Mouse (Mus musculus) kidney, postnatal 14 days (tissue): Measurements from ENCODE around the gene Rapgef5.

ENCODE experiments used
- DNase-seq: peaks from one replicate; pipeline ENCODE4 v3.0.0; 2022; ENCODE audit warnings: mixed read lengths

Rapgef5 gene

DNA sequence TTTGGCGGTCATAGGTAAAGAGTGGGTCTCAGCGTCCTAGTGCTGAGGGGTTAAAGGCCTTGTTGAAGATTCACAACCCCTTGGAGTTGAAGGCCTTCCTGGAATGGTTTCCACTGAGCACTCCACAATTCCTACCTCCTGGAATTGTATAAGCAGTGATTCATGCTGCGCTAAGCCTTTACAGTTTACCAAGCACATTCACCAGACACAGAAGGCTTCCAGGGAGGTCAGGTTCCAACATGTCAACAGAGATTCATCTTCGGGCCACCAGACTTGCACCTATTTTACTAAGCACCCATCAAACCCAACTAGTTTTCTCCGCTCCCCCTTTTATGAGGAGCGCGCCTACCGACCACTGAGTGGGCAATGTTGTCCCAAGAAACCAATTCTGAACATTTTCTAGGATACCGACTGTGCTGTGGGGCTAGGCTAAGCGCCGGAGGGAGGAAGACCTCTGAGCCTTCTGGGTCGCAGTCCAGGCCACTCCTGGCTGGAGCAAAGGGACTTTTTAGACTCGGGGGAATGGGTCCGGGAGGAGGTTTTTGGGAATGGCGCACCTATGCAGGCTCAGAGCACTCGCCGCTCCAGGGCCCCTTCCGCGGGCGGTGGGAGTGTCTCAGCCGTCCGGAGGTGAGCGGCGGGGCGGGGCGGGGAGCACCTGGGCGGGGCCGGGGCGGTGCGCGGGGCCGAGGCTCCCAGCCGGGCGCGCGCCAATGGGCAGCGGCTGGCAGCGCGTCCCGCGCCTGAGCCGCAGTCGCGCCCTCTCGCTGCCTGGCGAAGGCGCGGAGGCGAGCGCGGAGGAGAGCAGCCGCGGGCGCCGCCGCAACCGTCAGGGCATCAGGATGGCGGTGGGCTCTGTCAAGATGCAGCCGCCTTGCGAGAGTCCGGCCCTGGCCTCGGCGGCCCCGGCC, 17.2 kb downstream of the Rapgef5 start:
- peak; percentile 76 for DNase-seq

DNA sequence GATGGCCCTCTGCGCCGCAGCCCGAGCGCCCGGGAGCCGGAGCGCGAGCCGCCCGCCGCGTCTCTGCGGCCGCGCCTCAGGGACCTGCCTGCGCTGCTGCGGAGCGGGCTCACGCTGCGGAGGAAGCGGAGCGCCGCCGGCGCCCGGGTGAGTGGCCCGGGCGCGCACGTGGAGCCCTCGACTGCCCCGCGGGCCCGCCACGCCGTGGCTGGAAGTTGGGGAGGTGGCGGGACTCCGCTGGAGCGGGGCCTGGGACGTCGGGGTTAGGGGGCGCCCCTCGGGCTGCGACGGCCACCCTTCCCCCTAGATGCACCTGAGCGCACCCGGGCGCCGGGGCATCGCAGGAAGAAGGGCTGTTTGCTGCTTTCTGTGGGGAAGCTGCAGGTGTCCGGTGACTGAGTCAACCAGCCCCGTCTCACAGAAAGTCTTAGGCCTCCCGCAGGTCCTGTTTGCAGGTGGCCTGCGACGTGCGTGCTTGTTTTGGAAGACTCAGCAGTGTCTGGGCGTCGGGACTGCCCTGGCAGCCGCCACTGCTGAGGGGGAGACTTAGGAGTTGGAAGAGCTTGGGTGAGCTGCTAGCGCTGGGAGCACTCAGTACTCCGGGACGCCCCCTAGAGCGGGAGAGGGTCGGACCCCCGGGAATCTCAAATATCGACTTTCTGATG, 17.9 kb downstream of the Rapgef5 start:
- DNase-seq = peak; percentile 43

DNA sequence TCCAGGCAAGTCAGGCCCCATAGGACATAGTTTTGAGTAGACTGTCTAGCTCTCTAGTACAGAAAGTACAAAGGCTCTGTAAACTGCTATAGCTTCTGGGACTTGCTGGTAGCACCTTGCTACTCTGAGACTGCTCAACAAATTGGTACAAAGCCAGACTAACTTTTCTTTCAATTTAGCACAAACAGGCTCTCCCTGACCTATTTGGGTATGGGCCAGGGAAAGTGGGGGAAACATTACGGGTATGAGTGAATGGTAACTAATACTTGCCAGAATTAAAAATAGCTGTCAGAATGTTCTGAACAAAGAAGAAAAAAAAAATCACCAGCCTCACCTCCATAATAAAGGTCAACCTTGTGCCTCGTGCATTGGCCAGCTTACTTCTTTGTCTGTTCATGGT, 24.1 kb downstream of the Rapgef5 start:
- peak; percentile 36 for DNase-seq

DNA sequence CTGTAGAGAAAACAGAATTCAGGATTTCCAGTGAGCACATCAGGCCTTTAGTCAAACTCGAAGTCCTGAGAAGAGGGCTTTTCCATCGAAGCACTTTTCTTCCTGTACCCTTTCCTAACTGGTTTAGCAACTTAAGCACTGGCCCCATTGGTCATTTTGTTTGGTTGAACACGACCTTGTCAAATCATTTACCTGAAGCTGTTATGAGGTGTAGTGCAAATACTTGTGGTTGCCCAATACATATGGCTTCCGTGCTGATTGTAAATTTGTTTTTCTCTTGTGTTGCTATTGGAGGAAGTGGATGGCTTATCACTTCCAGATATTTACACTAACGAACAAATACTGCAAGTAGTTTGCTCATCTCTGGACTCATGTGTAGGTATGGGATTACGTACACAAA, 29.0 kb downstream of the Rapgef5 start:
- no peak for DNase-seq

DNA sequence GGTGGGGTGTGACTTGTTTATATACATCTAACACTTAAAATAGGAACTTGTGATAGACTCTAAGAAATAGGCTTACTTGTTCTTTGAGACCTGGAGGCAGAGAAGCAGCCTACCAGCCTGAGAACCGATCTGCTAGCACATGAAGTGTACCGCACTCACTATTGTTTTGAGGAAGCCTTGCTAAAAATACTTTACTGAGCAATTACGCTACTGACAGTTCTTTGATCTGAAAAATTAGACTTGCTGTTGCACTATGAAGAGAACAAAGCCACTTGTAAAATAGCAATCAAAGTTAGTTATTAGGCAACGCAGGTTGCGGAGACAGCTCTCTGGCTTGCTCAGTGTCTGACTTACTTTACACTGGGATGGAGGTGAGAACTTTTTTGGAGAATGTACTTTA, 37.1 kb downstream of the Rapgef5 start:
- no peak for DNase-seq

DNA sequence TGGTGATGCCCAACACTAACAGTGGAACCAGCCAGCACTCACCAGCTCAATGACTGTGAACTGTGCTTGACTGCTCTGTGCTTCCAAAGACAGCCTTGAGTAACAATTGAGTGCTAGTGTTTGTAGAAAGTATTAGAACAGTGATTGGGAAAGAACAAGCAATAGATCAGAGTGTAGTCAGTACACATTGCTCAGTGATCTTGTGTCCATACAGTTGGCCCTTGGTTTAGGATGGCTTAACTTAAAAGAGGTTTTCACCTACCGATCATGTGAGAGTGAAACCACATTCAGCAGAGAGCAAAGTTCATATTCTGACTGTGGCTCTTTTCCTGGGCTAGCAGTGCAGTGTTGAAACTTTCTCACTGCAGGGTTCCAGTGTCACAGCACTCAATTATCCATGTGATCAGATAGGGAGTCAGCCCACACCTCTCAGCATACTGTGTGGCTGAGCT, 38.4 kb downstream of the Rapgef5 start:
- no peak for DNase-seq

DNA sequence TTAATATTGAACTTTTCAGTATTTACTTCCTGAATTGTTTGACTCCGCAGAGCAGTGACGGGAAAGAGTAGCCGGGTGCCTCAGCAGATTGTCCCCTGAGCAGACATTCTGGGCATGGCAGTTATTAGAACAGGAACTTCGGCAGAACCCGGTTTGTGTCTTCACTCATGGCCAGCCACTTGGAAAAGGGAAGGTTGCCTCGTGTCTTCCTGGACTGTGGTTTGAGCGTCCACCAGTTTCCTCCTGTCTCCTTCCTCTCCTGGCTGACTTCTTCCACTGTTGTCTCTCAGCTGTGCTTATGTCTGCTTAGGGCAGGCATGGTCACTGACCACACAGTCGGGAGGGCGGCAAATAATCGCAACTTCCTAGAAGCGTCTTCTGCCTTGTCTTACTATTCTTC, 44.2 kb downstream of the Rapgef5 start:
- DNase-seq = peak; percentile 20

DNA sequence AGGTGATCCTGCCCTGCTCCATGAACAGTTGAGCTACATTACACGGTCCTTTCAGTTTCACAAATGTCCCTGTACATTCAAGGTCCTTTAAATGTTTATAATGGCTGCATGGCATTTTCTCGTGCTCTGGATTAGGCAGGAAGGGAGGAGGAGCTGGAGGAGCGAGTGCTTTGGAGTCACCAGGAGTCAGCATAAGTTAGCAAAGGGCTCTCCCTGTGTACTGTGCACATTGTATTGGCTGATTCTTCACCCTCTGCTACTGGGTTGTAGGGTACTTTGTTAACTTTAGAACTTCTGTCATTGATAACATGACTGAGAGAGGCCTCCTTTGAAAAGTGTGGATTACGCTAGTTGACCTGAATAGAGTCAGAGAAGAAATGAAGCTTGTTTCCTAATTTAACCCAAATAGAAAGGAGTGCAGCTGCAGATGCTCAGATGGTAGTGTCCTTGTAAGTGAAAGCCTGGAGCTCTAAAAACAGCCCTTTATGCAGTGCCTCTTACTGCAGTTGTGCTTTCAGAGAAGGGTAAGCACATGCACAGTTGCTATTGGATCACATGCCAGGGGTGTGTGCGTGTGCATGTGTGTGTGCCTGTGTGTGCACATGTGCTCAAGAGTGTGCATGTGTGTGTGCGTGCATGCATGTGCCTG, 45.3 kb downstream of the Rapgef5 start:
- no peak for DNase-seq

DNA sequence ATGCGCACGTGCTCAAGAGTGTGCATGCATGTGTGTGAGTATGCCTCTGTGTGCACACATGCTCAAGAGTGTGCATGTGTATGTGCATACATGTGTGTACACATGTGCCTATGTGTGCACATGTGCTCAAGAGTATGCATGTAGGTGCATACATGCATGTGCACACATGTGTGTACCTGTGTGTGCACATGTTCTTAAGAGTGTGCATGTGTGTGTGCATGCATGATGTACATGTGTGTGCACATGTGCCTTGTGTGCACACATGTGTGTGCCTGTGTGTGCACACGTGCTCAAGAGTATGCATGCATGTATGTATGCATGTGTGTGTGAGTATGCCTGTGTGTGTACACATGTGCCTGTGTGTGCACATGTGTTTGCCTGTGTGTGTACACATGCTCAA, 45.8 kb downstream of the Rapgef5 start:
- no peak for DNase-seq

DNA sequence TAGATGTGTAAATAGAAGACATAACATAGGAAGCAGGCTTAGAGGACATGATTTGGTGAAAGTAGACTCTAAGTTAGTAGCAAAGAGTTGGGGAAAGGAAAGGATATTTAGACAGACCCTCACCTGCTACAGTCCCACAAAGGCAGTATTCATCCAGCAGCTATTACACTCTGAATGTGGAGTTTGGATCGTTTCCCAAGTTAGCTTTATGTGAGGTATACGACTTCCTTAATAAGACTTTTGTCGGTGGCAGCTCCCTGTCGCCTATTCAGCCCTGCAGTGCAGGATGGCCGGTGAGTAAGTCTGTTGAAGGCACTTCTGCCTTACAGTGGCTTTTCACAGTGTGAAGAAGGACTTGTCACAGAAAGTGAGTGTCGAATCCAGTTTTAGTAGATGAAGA, 47.6 kb downstream of the Rapgef5 start:
- DNase-seq = no peak

DNA sequence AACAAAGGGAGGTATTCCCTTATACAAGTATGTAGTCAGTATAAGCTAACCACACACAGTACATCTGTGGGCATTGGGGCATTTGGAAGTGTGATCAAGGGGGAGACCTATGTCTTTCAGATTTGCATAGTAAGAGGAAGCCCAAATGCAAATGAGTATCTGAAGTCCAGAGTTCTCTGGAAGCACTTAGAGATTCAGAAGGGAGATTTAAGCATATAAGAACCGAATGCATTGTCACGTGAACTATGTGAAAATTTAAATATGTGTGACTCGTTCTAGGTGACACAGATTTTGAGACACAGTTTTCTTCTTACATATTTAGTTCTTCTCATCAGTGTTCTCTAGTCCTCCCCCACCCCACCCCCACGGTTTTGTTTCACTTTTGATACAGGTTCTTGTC, 50.0 kb downstream of the Rapgef5 start:
- no peak for DNase-seq

DNA sequence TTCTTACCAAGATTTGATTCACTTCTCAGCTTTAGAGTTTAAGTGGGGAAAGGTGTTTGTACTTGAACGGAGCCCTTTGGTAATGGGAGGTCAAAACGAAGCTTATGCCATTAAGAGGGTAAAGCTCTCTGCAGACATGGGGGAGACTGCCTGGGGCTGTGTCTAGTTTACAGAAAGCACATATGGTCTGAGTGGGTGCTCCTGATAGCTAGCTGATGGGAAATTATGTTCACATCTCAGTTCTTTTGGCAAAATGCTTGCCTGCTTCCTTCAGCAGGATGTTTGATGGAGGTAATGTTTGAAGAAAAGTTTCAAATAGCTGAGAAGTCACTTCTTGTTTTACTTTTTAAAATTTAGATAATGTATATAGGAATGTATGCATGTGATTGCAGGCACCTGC, 53.4 kb downstream of the Rapgef5 start:
- DNase-seq = no peak

DNA sequence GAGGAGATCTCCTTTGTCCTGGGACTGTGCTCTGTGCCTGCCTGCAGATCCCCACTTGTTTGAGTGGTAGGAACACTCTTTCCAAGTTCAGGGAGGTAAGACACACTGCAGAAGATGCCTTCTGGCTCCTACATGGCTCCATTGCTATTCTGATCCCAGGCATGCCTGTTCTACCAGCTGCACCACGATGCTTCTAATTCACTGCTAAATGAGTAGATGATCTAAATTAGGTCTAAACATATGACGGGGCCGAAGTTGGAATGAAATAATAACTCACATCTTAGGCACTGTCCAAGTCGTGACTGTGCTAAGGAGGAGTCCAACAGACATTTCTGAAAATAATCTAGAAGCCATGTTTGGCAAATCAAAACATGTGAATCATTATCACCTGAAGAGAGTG, 68.0 kb downstream of the Rapgef5 start:
- no peak for DNase-seq

DNA sequence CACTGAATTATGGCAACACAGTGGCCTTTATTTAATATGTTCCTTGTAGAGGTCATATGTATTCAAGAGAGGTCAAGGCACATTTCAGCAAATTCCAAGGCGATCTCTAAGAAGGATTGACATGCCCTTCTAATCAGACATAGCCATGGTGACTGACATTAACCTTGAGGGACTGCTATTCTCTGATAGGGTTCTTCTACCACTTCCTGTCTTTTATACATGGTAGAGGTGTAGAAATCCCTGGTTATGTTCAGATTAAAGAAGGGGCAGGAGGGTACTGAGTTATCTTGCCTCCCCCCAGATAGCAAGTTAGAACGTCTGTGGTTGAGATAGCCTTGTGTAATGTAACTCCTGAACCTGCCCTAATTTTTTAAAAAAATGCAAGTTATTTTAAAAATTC, 69.1 kb downstream of the Rapgef5 start:
- DNase-seq = no peak

DNA sequence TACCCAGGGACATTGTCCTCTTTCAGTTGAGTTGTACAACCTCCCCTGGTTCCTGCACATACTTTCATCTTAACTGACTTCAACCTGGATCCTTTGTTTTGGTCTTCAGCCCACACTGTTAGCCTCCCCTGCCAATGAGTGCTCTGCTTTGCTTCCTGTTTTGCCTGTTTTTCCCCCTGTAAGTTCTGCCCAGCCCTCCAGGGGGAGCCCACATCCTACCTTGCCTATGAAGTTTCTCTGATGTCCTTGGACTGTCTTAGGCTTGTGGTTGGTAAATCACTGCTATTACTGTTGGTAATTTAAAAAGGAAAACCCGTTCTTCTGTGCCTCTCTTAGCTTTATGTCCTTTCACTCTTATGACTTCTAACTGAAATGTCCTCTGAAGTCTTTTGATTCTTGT, 69.8 kb downstream of the Rapgef5 start:
- peak; percentile 82 for DNase-seq

DNA sequence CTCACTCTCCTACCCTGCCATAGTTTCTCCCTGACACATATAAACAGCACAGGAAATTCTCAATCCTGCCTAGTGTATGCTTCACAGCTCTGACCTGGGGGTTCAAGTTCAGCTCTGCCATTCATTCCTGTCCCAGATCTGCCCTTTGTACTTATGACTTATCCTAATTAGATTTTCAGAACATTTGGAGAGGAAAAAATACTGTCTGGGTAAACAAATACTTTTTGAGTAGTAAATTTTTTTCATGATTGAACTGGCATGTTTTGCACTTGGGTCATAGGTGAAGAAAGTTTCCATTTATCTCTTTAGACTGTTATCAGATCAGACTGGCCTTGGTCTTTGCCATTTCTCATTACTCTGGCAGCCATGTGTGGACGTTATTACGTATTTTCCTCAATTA, 72.9 kb downstream of the Rapgef5 start:
- DNase-seq = peak; percentile 41

DNA sequence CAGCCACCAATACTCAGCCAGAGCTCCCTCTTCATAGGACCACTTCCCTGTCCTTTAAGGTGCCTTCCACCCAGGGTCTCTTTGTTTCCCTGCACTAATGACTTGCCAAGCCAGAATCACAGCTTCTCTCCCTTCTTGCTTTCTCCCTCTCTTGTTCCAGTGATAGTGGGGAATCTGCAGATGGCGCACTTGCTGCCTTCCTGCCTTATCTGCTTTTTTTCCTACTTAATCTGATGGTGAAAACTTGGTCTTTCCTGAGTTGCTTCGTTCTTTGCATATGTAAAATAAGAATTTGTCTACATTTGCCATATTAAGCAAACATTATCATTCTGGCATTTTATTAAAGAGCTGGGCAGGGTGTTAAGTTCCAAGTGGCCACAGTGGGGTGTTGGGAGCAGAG, 75.7 kb downstream of the Rapgef5 start:
- peak; percentile 24 for DNase-seq

DNA sequence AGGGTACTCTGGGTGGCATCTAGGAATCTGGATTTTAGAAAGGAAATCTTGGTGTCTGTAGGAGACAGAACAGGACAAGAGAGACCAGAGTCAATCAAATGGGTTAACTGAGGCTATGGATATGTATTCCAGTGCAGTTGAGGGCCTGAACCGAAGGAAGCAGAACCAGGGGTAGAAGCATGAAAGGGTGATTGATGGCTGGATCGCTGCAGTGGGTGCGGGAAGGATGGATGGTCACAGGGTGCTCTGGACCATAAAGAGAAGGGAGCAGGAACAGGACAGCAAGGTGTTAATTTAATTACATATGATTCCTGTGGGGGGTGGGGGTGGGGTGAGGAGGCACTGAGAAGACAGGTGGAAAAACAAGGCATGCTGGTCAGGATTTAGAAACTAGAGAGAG, 76.3 kb downstream of the Rapgef5 start:
- DNase-seq = no peak

DNA sequence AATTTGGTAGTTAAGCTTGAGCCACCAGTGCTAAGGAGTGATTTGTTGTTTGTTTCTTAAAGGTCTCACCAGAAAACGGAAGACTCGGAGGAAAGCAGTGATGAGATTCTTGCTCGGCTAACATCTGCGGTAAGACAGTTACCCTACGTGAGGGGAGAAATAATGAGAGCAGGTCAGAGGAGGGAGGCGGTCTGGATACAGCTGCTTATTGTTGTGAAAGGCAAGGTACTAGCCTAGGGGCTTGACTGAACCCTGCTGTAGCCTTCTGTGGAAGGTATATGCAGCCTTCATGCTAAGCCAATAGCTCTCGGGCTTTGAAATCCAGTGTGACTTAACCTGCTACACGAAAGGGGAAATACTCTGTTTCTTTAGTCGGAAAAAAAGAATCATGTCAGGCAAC, 78.9 kb downstream of the Rapgef5 start:
- DNase-seq = no peak

DNA sequence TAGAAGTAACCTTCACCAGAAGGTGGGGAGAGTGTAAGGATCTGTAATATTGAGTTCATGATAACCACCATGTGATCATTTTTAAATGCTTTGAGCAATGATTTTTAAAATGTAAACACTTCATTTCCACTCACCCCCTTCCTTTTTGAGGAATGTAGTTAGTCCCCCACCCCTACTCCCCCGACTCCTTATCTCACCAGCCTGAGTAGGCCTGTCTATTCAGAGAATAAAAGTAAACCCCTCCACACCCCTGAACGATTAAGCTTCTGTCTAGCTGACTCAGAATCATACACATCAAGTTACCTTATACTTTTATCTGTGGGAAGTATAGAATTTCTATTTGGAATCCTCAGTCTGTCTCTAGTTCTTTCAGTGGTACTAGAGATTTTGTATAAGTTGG, 81.9 kb downstream of the Rapgef5 start:
- no peak for DNase-seq

DNA sequence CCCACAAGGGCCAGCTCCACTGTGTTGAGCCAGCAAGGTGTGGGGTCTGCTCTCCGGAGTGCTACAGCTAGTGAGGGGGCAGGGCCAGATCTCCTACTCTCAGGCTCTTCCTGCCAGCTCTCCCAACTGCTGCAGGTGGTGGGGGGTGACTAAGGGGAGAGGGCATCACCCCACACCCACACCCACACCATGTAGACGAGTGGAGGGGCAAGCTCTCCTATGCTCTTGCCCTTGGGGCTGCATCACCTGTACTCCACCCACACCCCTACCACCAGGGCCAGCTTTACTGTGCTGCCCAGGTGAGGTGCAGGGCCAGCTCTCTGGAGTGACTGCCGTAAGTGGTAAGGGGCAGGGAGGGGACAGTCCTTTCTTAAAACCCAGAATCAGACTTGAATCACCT, 89.7 kb downstream of the Rapgef5 start:
- no peak for DNase-seq

DNA sequence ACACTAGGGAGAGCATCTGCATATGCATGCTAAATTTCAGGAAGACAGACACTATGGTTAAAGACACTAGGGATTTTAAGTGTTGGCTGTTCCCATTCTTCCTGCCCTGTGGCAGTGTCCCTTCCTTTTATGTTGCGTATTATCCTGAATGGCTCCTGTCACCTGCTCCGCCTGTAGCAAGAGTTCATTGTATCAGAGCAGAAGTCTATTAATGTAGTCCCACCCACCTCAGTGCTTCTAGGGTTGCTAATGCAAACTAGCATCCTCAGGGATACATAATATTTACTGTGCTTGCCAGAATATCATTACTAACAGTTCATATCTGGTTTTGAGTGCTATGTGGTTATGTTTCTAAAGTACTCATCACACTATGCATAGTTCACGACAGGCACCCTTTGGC, 96.4 kb downstream of the Rapgef5 start:
- no peak for DNase-seq

DNA sequence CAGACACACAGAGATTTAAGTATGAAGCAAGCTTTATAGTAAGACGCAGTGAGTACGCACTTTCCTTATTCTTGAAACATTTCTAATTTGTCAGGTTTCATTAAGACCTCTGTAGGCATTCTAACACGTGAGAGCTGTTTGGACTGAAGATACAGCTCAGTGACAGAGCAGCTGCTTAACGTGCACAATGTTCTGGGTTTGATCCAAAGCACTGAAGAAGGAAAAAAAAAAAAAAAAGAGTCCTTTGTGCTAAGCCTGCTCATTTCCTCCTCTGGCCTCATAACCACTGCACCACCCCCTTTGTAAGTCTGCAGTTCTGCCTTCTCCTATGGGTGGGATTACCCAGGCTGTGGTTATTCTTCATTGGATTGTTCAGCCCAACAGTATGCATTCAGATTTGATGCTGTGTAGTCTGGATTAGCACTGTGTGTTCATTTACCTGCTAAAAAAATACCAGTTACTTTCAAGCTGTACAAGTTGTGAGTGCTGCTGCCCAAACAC, 103.3 kb downstream of the Rapgef5 start:
- DNase-seq = no peak

DNA sequence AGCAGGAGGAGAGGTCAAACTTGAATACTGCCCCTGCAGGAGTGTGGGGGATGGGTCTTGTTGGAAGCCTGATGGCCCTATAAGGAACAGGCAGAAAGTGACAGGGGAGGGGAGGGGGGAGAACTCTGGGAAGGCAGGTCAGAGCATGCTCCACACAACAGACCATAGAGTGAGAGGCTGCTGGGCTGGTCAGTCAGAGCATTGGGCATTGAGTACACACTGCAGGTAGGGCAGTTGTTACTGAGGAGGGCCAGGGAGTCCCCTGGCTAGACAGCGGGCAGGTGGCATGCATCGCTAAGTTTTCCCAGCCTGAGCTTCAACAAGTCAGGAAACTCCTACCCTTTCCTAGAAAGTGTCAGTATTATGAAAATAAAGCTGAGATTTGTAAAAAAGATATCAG, 106.7 kb downstream of the Rapgef5 start:
- DNase-seq = no peak
